ENCODE assay signal across 25 mouse cellular contexts in genomic region chr7:144079861-144080260, GRCm38 (mm10).
"Had no signal": no experiment of that assay in that cellular context is flagged by ENCODE, and none has a peak within 500 bp of the region (broad histone marks: within the 10 kb centered on the region; RNA-seq: fewer than 3 reads in every experiment).

No protein-coding gene starts in this region.

- H3K9ac ChIP-seq: intestine, embryonic 15.5 days; limb, embryonic 13.5 days; liver, embryonic 12.5 days; liver, embryonic 15.5 days; lung, embryonic 15.5 days; midbrain, embryonic 13.5 days; neural tube, embryonic 13.5 days had no signal

- H3K27ac ChIP-seq: intestine, embryonic 15.5 days; layer of hippocampus, adult 2 months; limb, embryonic 10.5 days; limb, embryonic 13.5 days; liver, embryonic 12.5 days; liver, embryonic 15.5 days; lung, embryonic 15.5 days; midbrain, embryonic 10.5 days; midbrain, embryonic 13.5 days; neural tube, embryonic 13.5 days; stomach, postnatal 0 days had no signal

- H3K4me1 ChIP-seq: intestine, embryonic 15.5 days; limb, embryonic 10.5 days; limb, embryonic 13.5 days; liver, embryonic 12.5 days; liver, embryonic 15.5 days; lung, embryonic 15.5 days; midbrain, embryonic 10.5 days; midbrain, embryonic 13.5 days; neural tube, embryonic 13.5 days had no signal

- H3K36me3 ChIP-seq: intestine, embryonic 15.5 days; limb, embryonic 10.5 days; limb, embryonic 13.5 days; liver, embryonic 12.5 days; liver, embryonic 15.5 days; lung, embryonic 15.5 days; midbrain, embryonic 10.5 days; midbrain, embryonic 13.5 days; neural tube, embryonic 13.5 days had no signal

- H3K9me3 ChIP-seq: intestine, embryonic 15.5 days; limb, embryonic 10.5 days; limb, embryonic 13.5 days; liver, embryonic 15.5 days; lung, embryonic 15.5 days; midbrain, embryonic 10.5 days; midbrain, embryonic 13.5 days; neural tube, embryonic 13.5 days had no signal

- ATAC-seq: hindbrain, embryonic 16.5 days; intestine, embryonic 15.5 days; liver, embryonic 12.5 days; midbrain, embryonic 13.5 days; midbrain, embryonic 16.5 days had no signal

- H3K27me3 ChIP-seq: intestine, embryonic 15.5 days; limb, embryonic 13.5 days; liver, embryonic 12.5 days; liver, embryonic 15.5 days; lung, embryonic 15.5 days; midbrain, embryonic 13.5 days; neural tube, embryonic 13.5 days had no signal

- DNase-seq: layer of hippocampus, adult 9-11 months; liver; lung, adult 18-20 months; lung, postnatal 10 days; lung, postnatal 36 days; right cerebral cortex, adult 18-20 months; right cerebral cortex, postnatal 14 days; right cerebral cortex, postnatal 4 days; thymus, adult 2 months; thymus, postnatal 25 days had no signal

- H3K4me2 ChIP-seq: intestine, embryonic 15.5 days; limb, embryonic 13.5 days; liver, embryonic 12.5 days; liver, embryonic 15.5 days; lung, embryonic 15.5 days; midbrain, embryonic 13.5 days; neural tube, embryonic 13.5 days had no signal

- H3K4me3 ChIP-seq: intestine, embryonic 15.5 days; layer of hippocampus, adult 2 months; limb, embryonic 10.5 days; limb, embryonic 13.5 days; liver, embryonic 12.5 days; liver, embryonic 15.5 days; lung, embryonic 15.5 days; megakaryocyte, embryonic 14.5 days; midbrain, embryonic 10.5 days; midbrain, embryonic 13.5 days; myocyte; neural tube, embryonic 13.5 days had no signal
